Mouse (Mus musculus): ENCODE measurements around the gene Mrpl53.

Mrpl53 gene

GRCm38 (mm10) chr6:83120930-83121862 is 12.4 kb downstream of the Mrpl53 start, which contains the start of gene Wbp1:
Gene Wbp1, minus strand, starts transcription at chr6:83121559.
- DNase-seq (ENCODE audit: low spot score in 2 of 2), result peak; percentile 97

- DNase-seq (ENCODE audit: low spot score in 2 of 2), result peak; percentile 11 to 29
These were observed 13.2 kb downstream of the Mrpl53 start for GRCm38 (mm10) chr6:83121863-83122710.

- DNase-seq (ENCODE audit: low spot score in 2 of 2), result no peak
These were observed 14.1 kb downstream of the Mrpl53 start for GRCm38 (mm10) chr6:83122961-83123360.

GRCm38 (mm10) chr6:83124851-83125312 is 16.0 kb downstream of the Mrpl53 start:
- peak; percentile 89 to 90 for DNase-seq (ENCODE audit: low spot score in 2 of 2)

GRCm38 (mm10) chr6:83125331-83125730 is 16.5 kb downstream of the Mrpl53 start, which contains the start of gene Ino80b:
Gene Ino80b, minus strand, starts transcription at chr6:83125431.
- DNase-seq (ENCODE audit: low spot score in 2 of 2), result no peak

- no peak for DNase-seq (ENCODE audit: low spot score in 2 of 2)
These were observed 18.6 kb downstream of the Mrpl53 start for GRCm38 (mm10) chr6:83127419-83127818.

- no peak for DNase-seq (ENCODE audit: low spot score in 2 of 2)
These were observed 22.7 kb downstream of the Mrpl53 start for GRCm38 (mm10) chr6:83131469-83132034.

- no peak for DNase-seq (ENCODE audit: low spot score in 2 of 2)
These were observed 23.5 kb downstream of the Mrpl53 start for GRCm38 (mm10) chr6:83132176-83132919.

DNA sequence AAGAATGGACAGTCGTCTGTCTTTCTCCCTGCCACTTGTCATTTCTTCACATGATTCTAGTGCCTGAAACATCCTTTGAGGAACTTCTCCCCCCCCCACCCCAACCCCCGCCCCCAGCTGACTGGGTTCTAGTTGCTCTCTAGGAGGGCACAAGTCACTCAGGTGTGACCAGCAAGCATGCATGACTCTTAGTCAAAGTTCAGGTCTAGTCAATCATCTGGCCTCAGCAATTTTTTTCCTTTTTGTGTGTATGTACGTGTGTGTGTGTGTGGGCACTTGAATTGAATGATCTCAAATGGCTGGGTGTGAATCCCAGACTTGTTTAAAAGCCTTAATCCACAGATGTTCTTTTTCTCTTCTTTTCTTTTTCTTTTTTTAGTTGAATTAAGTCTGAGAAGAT is 25.4 kb downstream of the Mrpl53 start:
- no peak for DNase-seq (ENCODE audit: low spot score in 2 of 2)

- no peak for DNase-seq (ENCODE audit: low spot score in 2 of 2)
These were observed 26.2 kb downstream of the Mrpl53 start, which contains the start of gene Rtkn for GRCm38 (mm10) chr6:83134951-83135513. Gene Rtkn, plus strand, starts transcription at chr6:83135463.

DNA sequence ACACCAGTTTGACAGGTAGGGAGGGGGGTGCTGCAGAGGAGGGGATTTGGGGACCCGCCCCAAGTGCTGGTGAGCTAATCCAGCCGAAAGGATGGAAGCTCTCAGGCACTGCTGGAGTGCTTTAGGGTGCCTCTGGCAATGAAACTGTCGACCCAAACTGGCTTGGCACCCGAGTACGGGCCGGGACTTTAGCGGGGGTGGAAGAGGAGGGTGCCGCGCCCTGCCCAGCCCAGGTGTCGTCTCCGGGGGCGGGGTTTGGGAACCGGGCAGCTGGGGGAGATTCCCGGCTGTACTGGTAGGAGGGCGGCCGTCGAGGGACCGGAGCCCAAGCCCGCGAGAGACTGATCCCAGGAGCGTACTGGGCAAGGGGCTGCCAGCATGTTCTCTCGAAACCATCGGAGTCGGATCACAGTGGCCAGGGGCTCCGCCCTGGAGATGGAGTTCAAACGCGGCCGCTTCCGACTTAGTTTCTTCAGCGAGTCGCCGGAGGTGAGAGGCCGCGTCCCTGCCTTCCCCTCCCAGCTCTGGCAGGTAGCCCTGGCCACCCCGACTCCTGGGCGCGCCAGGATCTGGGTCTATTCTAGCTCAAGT is 26.8 kb downstream of the Mrpl53 start:
- DNase-seq (ENCODE audit: low spot score in 2 of 2), result no peak

DNA sequence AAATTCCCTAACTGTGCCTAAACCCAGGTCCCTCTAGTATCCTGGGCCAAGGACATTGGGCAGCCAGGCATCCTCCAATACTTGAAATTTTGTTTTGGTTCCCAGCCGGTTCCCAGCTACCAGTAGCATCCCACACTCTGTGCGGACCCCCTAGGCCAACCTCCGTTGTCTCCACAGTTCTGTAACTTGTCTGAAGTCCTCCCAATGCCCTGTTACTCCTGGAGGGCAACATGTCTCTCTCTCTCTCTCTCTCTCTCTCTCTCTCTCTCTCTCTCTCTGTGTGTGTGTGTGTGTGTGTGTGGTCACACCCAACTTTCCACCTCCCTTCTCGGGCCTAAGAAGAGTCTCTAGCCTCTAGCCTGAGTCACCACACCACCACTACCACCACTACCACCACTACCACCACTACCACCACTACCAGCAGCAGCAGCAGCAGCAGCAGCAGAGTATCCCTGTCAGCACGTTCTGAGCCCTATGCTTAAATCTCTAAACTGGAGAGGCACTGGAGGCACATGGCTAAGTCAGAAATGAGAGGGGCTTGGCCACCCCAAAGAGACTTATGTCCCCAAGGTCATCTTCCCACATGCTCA is 27.5 kb downstream of the Mrpl53 start:
- DNase-seq (ENCODE audit: low spot score in 2 of 2), result no peak

GRCm38 (mm10) chr6:83136881-83137575 is 28.2 kb downstream of the Mrpl53 start:
- no peak for DNase-seq (ENCODE audit: low spot score in 2 of 2)

DNA sequence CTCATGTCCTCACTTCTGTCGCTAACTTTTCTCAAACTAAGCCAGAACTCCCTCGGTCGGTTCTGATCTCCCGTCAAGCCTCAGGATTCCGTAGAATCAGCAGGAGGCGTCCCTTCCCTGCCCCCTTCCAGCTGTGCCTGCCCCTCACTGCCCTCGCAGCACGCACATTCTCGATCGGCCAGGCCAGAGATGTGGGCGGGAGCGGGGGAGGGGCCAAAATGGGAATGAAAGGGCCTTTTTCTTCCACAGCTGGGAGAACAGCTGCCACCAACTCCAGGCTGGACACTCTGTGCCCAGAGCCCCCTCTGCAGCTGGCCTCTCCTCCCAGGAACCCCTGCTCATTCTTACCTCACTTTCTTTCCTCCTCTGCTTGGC is 28.7 kb downstream of the Mrpl53 start:
- peak in 1 of 2 experiments; percentile 65 for DNase-seq (ENCODE audit: low spot score in 2 of 2)

- DNase-seq (ENCODE audit: low spot score in 2 of 2), result no peak
These were observed 29.2 kb downstream of the Mrpl53 start for GRCm38 (mm10) chr6:83138056-83138455.

- DNase-seq (ENCODE audit: low spot score in 2 of 2), result no peak
These were observed 31.2 kb downstream of the Mrpl53 start for GRCm38 (mm10) chr6:83140044-83140443.

GRCm38 (mm10) chr6:83141636-83142035 is 32.8 kb downstream of the Mrpl53 start:
- DNase-seq (ENCODE audit: low spot score in 2 of 2), result no peak

DNA sequence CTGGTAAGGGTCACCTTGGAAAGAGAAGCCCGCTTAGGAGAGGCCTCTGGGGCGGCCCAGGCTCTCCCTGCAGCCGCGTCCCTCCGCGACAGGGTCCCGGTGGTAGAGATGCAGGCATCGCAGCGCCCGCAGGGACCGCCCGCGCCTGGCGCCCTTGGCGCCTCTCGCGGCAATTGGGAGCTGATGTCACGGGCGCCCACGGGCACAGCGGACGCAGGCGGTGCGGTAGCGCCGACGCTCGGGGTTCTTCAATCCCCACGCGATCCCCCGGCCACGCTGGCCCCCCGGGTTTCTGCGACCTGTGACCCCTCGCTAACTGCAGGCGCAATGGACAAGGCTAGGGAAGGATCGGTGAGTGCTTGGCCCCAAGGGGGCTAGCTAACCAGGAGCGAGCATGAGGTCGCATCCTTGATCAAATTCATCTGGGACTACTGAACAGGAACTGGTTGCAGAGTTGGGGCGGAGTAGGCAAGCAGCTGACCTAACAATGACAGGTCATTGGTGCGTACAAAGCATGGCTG is 33.4 kb downstream of the Mrpl53 start:
- DNase-seq (ENCODE audit: low spot score in 2 of 2), result peak; percentile 67 to 77

GRCm38 (mm10) chr6:83142886-83143285 is 34.0 kb downstream of the Mrpl53 start:
- DNase-seq (ENCODE audit: low spot score in 2 of 2), result peak in 1 of 2 experiments; percentile 59

Measured in right cerebral cortex, adult 2 months (tissue).